Mouse (Mus musculus) forebrain, embryonic 14.5 days (tissue): ENCODE measurements around the gene Gm11492. TPM values are rescaled to one million over a fixed set of nuclear protein-coding genes. Genes with fewer than 3 reads are reported as not detected.

Experiments used
- ATAC-seq: fragments of 200-750 bp; cut with Nextera tagmentation; 2 replicates; pipeline ENCODE4 v1.8.0; 2017; ENCODE audit warnings: mild to moderate bottlenecking, moderate library complexity
- DNase-seq: peaks from one replicate; pipeline ENCODE4 v3.0.0-alpha.2; 2015; ENCODE audit warnings: low spot score
- H3K27ac ChIP-seq: fragments of 300-500 bp; sonication (generic); 2 replicates; pipeline ENCODE4 v1.5.1; 2014; ENCODE audit warnings: low read depth, mild to moderate bottlenecking, control low read depth, low read length, moderate library complexity
- H3K27me3 ChIP-seq: fragments of 300-500 bp; sonication (generic); replicated peaks from 2 replicates; pipeline ENCODE4 v1.6.1; 2014; ENCODE audit warnings: low read length, control low read depth, mixed read lengths; ENCODE audit not compliant: control insufficient read depth, insufficient read depth
- H3K36me3 ChIP-seq: fragments of 300-500 bp; sonication (generic); 2 replicates; pipeline ENCODE4 v1.6.1; 2014; ENCODE audit warnings: low read length, control low read depth; ENCODE audit not compliant: control insufficient read depth, insufficient read depth
- H3K4me1 ChIP-seq: fragments of 300-500 bp; sonication (generic); 2 replicates; pipeline ENCODE4 v1.6.1; 2014; ENCODE audit warnings: antibody characterized with exemption, low read length, control low read depth; ENCODE audit not compliant: control insufficient read depth, insufficient read depth
- H3K4me2 ChIP-seq: fragments of 300-500 bp; sonication (generic); 2 replicates; pipeline ENCODE4 v1.6.1; 2014; ENCODE audit warnings: mild to moderate bottlenecking, control low read depth, low read length
- H3K4me3 ChIP-seq: fragments of 300-500 bp; sonication (generic); 2 replicates; pipeline ENCODE4 v1.5.1; 2014; ENCODE audit warnings: low read depth, low read length, control low read depth
- H3K9ac ChIP-seq: fragments of 300-500 bp; sonication (generic); 2 replicates; pipeline ENCODE4 v1.6.1; 2014; ENCODE audit warnings: mild to moderate bottlenecking, low read length, control low read depth, moderate library complexity
- H3K9me3 ChIP-seq: fragments of 300-500 bp; sonication (generic); replicated peaks from 2 replicates; pipeline ENCODE4 v1.6.1; 2016; ENCODE audit warnings: low read length, control low read depth, mixed read lengths; ENCODE audit not compliant: control insufficient read depth
- WGBS: fragments of 180-500 bp; shearing (Covaris S2); extraction: QIAGEN DNeasy Blood & Tissue Kit; methylation state at CpG from one replicate; pipeline ENCODE4 v1.1.7; 2014; 5-methylcytosine and 5-hydroxymethylcytosine counted together
- polyA plus RNA-seq: library from polyadenylated mRNA; unstranded; fragments of >200 nt; fragmentation: Nextera tagmentation; extraction: Ambion mirVana; gene quantifications from 2 replicates; pipeline ENCODE4 v1.2.1, GENCODE M21; 2014

Gm11492 gene
- polyA plus RNA-seq, 1 experiment from 2014 or later: not detected

- no peak overlapping the region for H3K4me2 ChIP-seq
- H3K27ac ChIP-seq: no peak overlapping the region
- H3K27me3 ChIP-seq: no peaks in the 10 kb centered on the region
- no peak overlapping the region for H3K9ac ChIP-seq
- H3K4me3 ChIP-seq: no peak overlapping the region
- DNase-seq (no peak), ATAC-seq (no peak)
- WGBS: 90% methylated on average over 9 of the region's 9 CpGs
- H3K36me3 ChIP-seq: peaks cover 99% of the 10 kb centered on the region
- no peaks in the 10 kb centered on the region for H3K9me3 ChIP-seq
- no peaks in the 10 kb centered on the region for H3K4me1 ChIP-seq
These were observed 35.8 kb downstream of the Gm11492 start for GRCm38 (mm10) chr11:87602234-87602633.

GRCm38 (mm10) chr11:87603571-87603970, 37.1 kb downstream of the Gm11492 start:
- WGBS: 91% methylated on average over 2 of the region's 2 CpGs
- Histone ChIP-seq H3K9ac (no peak overlapping the region), H3K27me3 (no peaks in the 10 kb centered on the region), H3K9me3 (no peaks in the 10 kb centered on the region), H3K4me3 (no peak overlapping the region), H3K36me3 (peaks cover 99% of the 10 kb centered on the region), H3K4me2 (no peak overlapping the region), H3K27ac (no peak overlapping the region), H3K4me1 (no peaks in the 10 kb centered on the region)
- DNase-seq: no peak
- ATAC-seq: no peak

GRCm38 (mm10) chr11:87609264-87609663, 42.8 kb downstream of the Gm11492 start:
- no peak for ATAC-seq
- 89% methylated on average over 7 of the region's 7 CpGs for WGBS
- Histone ChIP-seq H3K27ac (no peak overlapping the region), H3K4me3 (no peak overlapping the region), H3K4me1 (no peaks in the 10 kb centered on the region), H3K9me3 (no peaks in the 10 kb centered on the region), H3K9ac (no peak overlapping the region), H3K27me3 (no peaks in the 10 kb centered on the region), H3K36me3 (peaks cover 97% of the 10 kb centered on the region), H3K4me2 (no peak overlapping the region)
- no peak for DNase-seq

- no peak for ATAC-seq
- H3K4me1 ChIP-seq: no peaks in the 10 kb centered on the region
These were observed 45.1 kb downstream of the Gm11492 start for GRCm38 (mm10) chr11:87611547-87611946.

GRCm38 (mm10) chr11:87613972-87614371, 47.5 kb downstream of the Gm11492 start:
- WGBS: 94% methylated on average over 7 of the region's 7 CpGs
- no peak for ATAC-seq
- Histone ChIP-seq H3K27ac (no peak overlapping the region), H3K4me3 (no peak overlapping the region), H3K27me3 (no peaks in the 10 kb centered on the region), H3K9me3 (peaks cover 4% of the 10 kb centered on the region; the same call in 1 of the 2 replicates), H3K36me3 (peaks cover 97% of the 10 kb centered on the region), H3K9ac (no peak overlapping the region), H3K4me1 (no peaks in the 10 kb centered on the region), H3K4me2 (no peak overlapping the region)
- DNase-seq: no peak

More at GRCm38 (mm10) chr11:87611547-87611946, 45.1 kb downstream of the Gm11492 start:
- H3K4me3 ChIP-seq: no peak overlapping the region
- 89% methylated on average over 9 of the region's 9 CpGs for WGBS
- H3K27ac ChIP-seq: no peak overlapping the region
- DNase-seq: no peak
- H3K4me2 ChIP-seq: no peak overlapping the region
- no peaks in the 10 kb centered on the region for H3K27me3 ChIP-seq
- H3K9ac ChIP-seq: no peak overlapping the region
- no peaks in the 10 kb centered on the region for H3K9me3 ChIP-seq
- peaks cover 97% of the 10 kb centered on the region for H3K36me3 ChIP-seq

- Histone ChIP-seq H3K4me2 (no peak overlapping the region), H3K27ac (no peak overlapping the region), H3K4me3 (no peak overlapping the region), H3K27me3 (no peaks in the 10 kb centered on the region), H3K9me3 (peaks cover 4% of the 10 kb centered on the region; the same call in 1 of the 2 replicates), H3K9ac (no peak overlapping the region), H3K4me1 (no peaks in the 10 kb centered on the region), H3K36me3 (peaks cover 84% of the 10 kb centered on the region)
- DNase-seq: no peak
- WGBS: 93% methylated on average over 5 of the region's 5 CpGs
- ATAC-seq: no peak
These were observed 49.1 kb downstream of the Gm11492 start for GRCm38 (mm10) chr11:87615551-87615950.

GRCm38 (mm10) chr11:87615952-87616351, 49.5 kb downstream of the Gm11492 start:
- H3K4me3 ChIP-seq: no peak overlapping the region

GRCm38 (mm10) chr11:87616790-87617474, 50.5 kb downstream of the Gm11492 start, which contains the start of gene Hsf5:
Hsf5 (plus strand) TSS chr11:87617164.
- Histone ChIP-seq H3K27ac (no peak within 1 kb of the TSS), H3K36me3 (peaks cover 74% of the 10 kb centered on the region), H3K4me3 (no peak within 1 kb of the TSS), H3K9me3 (peaks cover 4% of the 10 kb centered on the region; the same call in 1 of the 2 replicates), H3K4me1 (no peaks in the 10 kb centered on the region), H3K9ac (no peak within 1 kb of the TSS), H3K27me3 (no peaks in the 10 kb centered on the region), H3K4me2 (no peak within 1 kb of the TSS)
- 92% methylated on average over 69 of the region's 69 CpGs for WGBS
- ATAC-seq (no peak), DNase-seq (no peak)

More at GRCm38 (mm10) chr11:87615952-87616351, 49.5 kb downstream of the Gm11492 start:
- Histone ChIP-seq H3K36me3 (peaks cover 82% of the 10 kb centered on the region), H3K4me1 (no peaks in the 10 kb centered on the region), H3K4me2 (no peak overlapping the region), H3K27me3 (no peaks in the 10 kb centered on the region), H3K27ac (no peak overlapping the region), H3K9ac (no peak overlapping the region), H3K9me3 (peaks cover 4% of the 10 kb centered on the region; the same call in 1 of the 2 replicates)
- WGBS: 99% methylated on average over 2 of the region's 2 CpGs
- DNase-seq (no peak), ATAC-seq (no peak)

GRCm38 (mm10) chr11:87617606-87618005, 51.2 kb downstream of the Gm11492 start:
- Histone ChIP-seq H3K27me3 (no peaks in the 10 kb centered on the region), H3K4me2 (no peak overlapping the region), H3K9ac (no peak overlapping the region), H3K36me3 (peaks cover 69% of the 10 kb centered on the region), H3K27ac (no peak overlapping the region), H3K4me1 (no peaks in the 10 kb centered on the region), H3K4me3 (no peak overlapping the region), H3K9me3 (peaks cover 4% of the 10 kb centered on the region; the same call in 1 of the 2 replicates)
- WGBS: 95% methylated on average over 30 of the region's 32 CpGs
- ATAC-seq (no peak), DNase-seq (no peak)
